Mouse (Mus musculus): Measurements from ENCODE around the gene Tmem69. TPM values are rescaled to one million over a fixed set of nuclear protein-coding genes. Genes with fewer than 3 reads are reported as not detected.

Tmem69 gene
- polyA plus RNA-seq, 1 experiment from 2014 or later, result 51.5 TPM

Other genes with a start within 250 kb of the Tmem69 start
- 19.5 and 21.9 TPM in 2 replicates for gene Mast2, start 91.8 kb downstream of the Tmem69 start, polyA plus RNA-seq (2014; fragmentation: Nextera tagmentation; extraction: Ambion mirVana)
- 8.5 and 9.6 TPM in 2 replicates for gene Ipp, start 48.4 kb downstream of the Tmem69 start, polyA plus RNA-seq (2014; fragmentation: Nextera tagmentation; extraction: Ambion mirVana)
- gene Gpbp1l1, start 1.7 kb upstream of the Tmem69 start, polyA plus RNA-seq (2014; fragmentation: Nextera tagmentation; extraction: Ambion mirVana), result 33.7 and 35.4 TPM in 2 replicates
- 2.1 and 4.4 TPM in 2 replicates for gene Ccdc17, start 40.7 kb upstream of the Tmem69 start, polyA plus RNA-seq (2014; fragmentation: Nextera tagmentation; extraction: Ambion mirVana)
- 185 and 187 TPM in 2 replicates for gene Nasp, start 72.0 kb upstream of the Tmem69 start, polyA plus RNA-seq (2014; fragmentation: Nextera tagmentation; extraction: Ambion mirVana)
- 449 and 453 TPM in 2 replicates for gene Akr1a1, start 95.7 kb upstream of the Tmem69 start, polyA plus RNA-seq (2014; fragmentation: Nextera tagmentation; extraction: Ambion mirVana)
- gene Prdx1, start 129.6 kb upstream of the Tmem69 start, polyA plus RNA-seq (2014; fragmentation: Nextera tagmentation; extraction: Ambion mirVana), result 1,160 and 1,259 TPM in 2 replicates
- 24.2 and 27.4 TPM in 2 replicates for gene Mmachc, start 152.5 kb upstream of the Tmem69 start, polyA plus RNA-seq (2014; fragmentation: Nextera tagmentation; extraction: Ambion mirVana)
- gene Ccdc163, start 152.6 kb upstream of the Tmem69 start, polyA plus RNA-seq (2014; fragmentation: Nextera tagmentation; extraction: Ambion mirVana), result 24.4 and 25.1 TPM in 2 replicates
- 3.1 and 4.3 TPM in 2 replicates for gene Tesk2, start 165.0 kb upstream of the Tmem69 start, polyA plus RNA-seq (2014; fragmentation: Nextera tagmentation; extraction: Ambion mirVana)

All from liver, embryonic 11.5 days (tissue).